Comparison of ENCODE assay signal across 31 mouse cellular contexts in genomic region chr6:52648806-52649205, GRCm38 (mm10). TPM values are rescaled to one million over a fixed set of nuclear protein-coding genes. Genes with fewer than 3 reads are reported as not detected.
DNase-seq lines count a peak whose midpoint lies in the region; ATAC-seq lines count a peak whose summit lies in the region.
"Had no signal": no experiment of that assay in that cellular context is flagged by ENCODE, and none has a peak within 500 bp of the region (broad histone marks: within the 10 kb centered on the region; RNA-seq: fewer than 3 reads in every experiment).

No protein-coding gene starts in this region.

- no peaks in the 10 kb centered on the region for H3K36me3 ChIP-seq in splenic B cell, adult 2 months (ENCODE audit: control insufficient read depth, insufficient read depth, low read length, poor library complexity, severe bottlenecking)
- H3K36me3 ChIP-seq in midbrain, embryonic 13.5 days: no peaks in the 10 kb centered on the region
- H3K36me3 ChIP-seq: heart, embryonic 10.5 days; heart, embryonic 15.5 days; hindbrain, embryonic 12.5 days; intestine, embryonic 15.5 days; liver, embryonic 13.5 days; midbrain, embryonic 15.5 days had no signal

- no peak overlapping the region for H3K27ac ChIP-seq in midbrain, embryonic 13.5 days
- H3K27ac ChIP-seq: heart, embryonic 10.5 days; heart, embryonic 15.5 days; hindbrain, embryonic 12.5 days; hindbrain, postnatal 0 days; intestine, embryonic 15.5 days; liver, embryonic 13.5 days; macrophage; midbrain, embryonic 15.5 days had no signal

- H3K4me1 ChIP-seq in midbrain, embryonic 13.5 days (replicated peaks): no peaks in the 10 kb centered on the region
- H3K4me1 ChIP-seq: heart, embryonic 15.5 days; hindbrain, embryonic 12.5 days; intestine, embryonic 15.5 days; liver, embryonic 13.5 days; midbrain, embryonic 15.5 days had no signal

- no peaks in the 10 kb centered on the region for H3K27me3 ChIP-seq in splenic B cell, adult 2 months (ENCODE audit: control insufficient read depth, insufficient read depth, low read length, poor library complexity, severe bottlenecking)
- H3K27me3 ChIP-seq in midbrain, embryonic 13.5 days: no peaks in the 10 kb centered on the region
- H3K27me3 ChIP-seq: CH12.LX; heart, embryonic 15.5 days; hindbrain, embryonic 12.5 days; intestine, embryonic 15.5 days; midbrain, embryonic 15.5 days had no signal

- H3K9ac ChIP-seq in midbrain, embryonic 13.5 days (replicated peaks): no peak overlapping the region
- H3K9ac ChIP-seq: forebrain, postnatal 0 days; heart, embryonic 15.5 days; hindbrain, embryonic 12.5 days; intestine, embryonic 15.5 days; liver, embryonic 13.5 days; midbrain, embryonic 15.5 days had no signal

- no peak for ATAC-seq in midbrain, embryonic 13.5 days
- ATAC-seq: activated CD4-positive, CD25-positive, alpha-beta regulatory T cell, adult 4 months; forebrain, postnatal 0 days; hindbrain, postnatal 0 days; intestine, embryonic 15.5 days; midbrain, embryonic 15.5 days had no signal

- DNase-seq in ovary, adult 18-20 months (ENCODE audit: low spot score): peak; percentile 24
- DNase-seq in ovary, postnatal 10 days (ENCODE audit: low spot score): no peak
- DNase-seq in B cell, adult 2 months: peak; percentile 37 to 42
- peak; percentile 54 for DNase-seq in splenic B cell, adult 2 months (ENCODE audit: low read depth, low spot score)
- peak; percentile 32 for DNase-seq in thymus, postnatal 25 days
- DNase-seq in c-Kit-positive CD71-positive TER-119-positive erythroid progenitor cells, embryonic 14.5 days (ENCODE audit: low spot score): no peak
- DNase-seq: adrenal gland, adult 2 months; adrenal gland, postnatal 36 days; cerebellum, adult 2 months; cerebellum, postnatal 14 days; forebrain, postnatal 0 days; gastrocnemius, postnatal 14 days; heart, adult 11 months; kidney, adult 2 months; kidney, postnatal 10 days; layer of hippocampus, postnatal 36 days; left cerebral cortex, postnatal 4 days; liver, embryonic 13.5 days; lung, adult 2 months; lung, postnatal 10 days had no signal

- H3K9me3 ChIP-seq in midbrain, embryonic 13.5 days: no peaks in the 10 kb centered on the region
- H3K9me3 ChIP-seq: heart, embryonic 10.5 days; heart, embryonic 15.5 days; hindbrain, embryonic 12.5 days; intestine, embryonic 15.5 days; liver, embryonic 13.5 days; midbrain, embryonic 15.5 days had no signal

- 84% methylated on average over 11 of the region's 11 CpGs for WGBS in midbrain, embryonic 13.5 days

- no peak overlapping the region for H3K4me3 ChIP-seq in midbrain, embryonic 13.5 days (replicated peaks)
- H3K4me3 ChIP-seq: erythroblast, embryonic 14.5 days; heart, embryonic 10.5 days; heart, embryonic 15.5 days; hindbrain, embryonic 12.5 days; intestine, embryonic 15.5 days; liver, embryonic 13.5 days; midbrain, embryonic 15.5 days had no signal

- no peak overlapping the region for H3K4me2 ChIP-seq in midbrain, embryonic 13.5 days (replicated peaks)
- H3K4me2 ChIP-seq: heart, embryonic 15.5 days; hindbrain, embryonic 12.5 days; intestine, embryonic 15.5 days; liver, embryonic 13.5 days; midbrain, embryonic 15.5 days had no signal

RNA-seq across cellular contexts. Expression of gene Hibadh, which starts 8.6 kb away (rescaled TPM):
- polyA plus RNA-seq in midbrain, embryonic 13.5 days (2015; fragmentation: Nextera tagmentation; extraction: Ambion mirVana): 54.1 and 55.0 TPM in 2 replicates

Comparison
In these comparisons a context has a peak if more than half of its experiments do, and no peak if none do; other contexts are left out.
1. DNase-seq: peak in ovary, adult 18-20 months (single experiment), B cell, adult 2 months (2 of 2), splenic B cell, adult 2 months (single experiment) and thymus, postnatal 25 days (single experiment); none in ovary, postnatal 10 days (single experiment) and c-Kit-positive CD71-positive TER-119-positive erythroid progenitor cells, embryonic 14.5 days (single experiment).